Mouse (Mus musculus) kidney, adult 2 months (tissue): Measurements from ENCODE around the gene Ankrd12. TPM values are rescaled to one million over a fixed set of nuclear protein-coding genes. Genes with fewer than 3 reads are reported as not detected.

Source experiments
- DNase-seq: peaks from one replicate; pipeline ENCODE4 v3.0.0; 2021
- H3K27ac ChIP-seq: fragments of 200-500 bp; 2 replicates; pipeline ENCODE4 v1.5.1; 2012; ENCODE audit warnings: low read depth, low read length, control low read depth, inconsistent platforms; ENCODE audit not compliant: insufficient read depth
- H3K27me3 ChIP-seq: fragments of 200-500 bp; replicated peaks from 2 replicates; pipeline ENCODE4 v1.6.1; 2012; ENCODE audit warnings: mild to moderate bottlenecking, moderate library complexity, low read length, inconsistent platforms; ENCODE audit not compliant: control insufficient read depth, insufficient read depth
- H3K36me3 ChIP-seq: fragments of 200-500 bp; 2 replicates; pipeline ENCODE4 v1.6.1; 2012; ENCODE audit warnings: mild to moderate bottlenecking, moderate library complexity, low read length, inconsistent platforms; ENCODE audit not compliant: control insufficient read depth, insufficient read depth
- H3K4me1 ChIP-seq: fragments of 200-500 bp; 2 replicates; pipeline ENCODE4 v1.6.1; 2011; ENCODE audit warnings: low read length; ENCODE audit not compliant: control insufficient read depth, insufficient read depth
- H3K4me3 ChIP-seq: fragments of 200-500 bp; 2 replicates; pipeline ENCODE4 v1.5.1; 2011; ENCODE audit warnings: mild to moderate bottlenecking, low read depth, low read length, control low read depth; ENCODE audit not compliant: insufficient read depth
- CTCF ChIP-seq: fragments of 200-500 bp; conservative IDR thresholded peaks from 2 replicates; pipeline ENCODE4 v1.5.1; 2011; ENCODE audit warnings: low read depth, mild to moderate bottlenecking, control low read depth, low read length, moderate library complexity, mixed read lengths; ENCODE audit not compliant: insufficient read depth, insufficient read length
- POLR2A ChIP-seq: fragments of 200-500 bp; IDR thresholded peaks from one replicate; pipeline ENCODE4 v1.6.1; 2011; ENCODE audit warnings: low read depth, low read length, control low read depth
- WGBS: fragments of 180-500 bp; shearing (Covaris S2); methylation state at CpG from one replicate; pipeline ENCODE4 v1.1.7; 2018; 5-methylcytosine and 5-hydroxymethylcytosine counted together
- polyA plus RNA-seq: library from polyadenylated mRNA; depleted of rRNA; stranded (reverse); fragments of >200 nt; gene quantifications from 2 replicates; pipeline ENCODE4 v1.2.3, GENCODE M21; 2012

Gene Ankrd12
- polyA plus RNA-seq, 1 experiment = 3.6 TPM

- under 1% methylated on average over 67 of the region's 67 CpGs for WGBS
- Histone ChIP-seq H3K4me3 (peak within 1 kb of the TSS; percentile 90), H3K4me1 (peaks cover 8% of the 10 kb centered on the region; the same call in 1 of the 2 replicates), H3K27ac (peak within 1 kb of the TSS; percentile 97), H3K36me3 (no peaks in the 10 kb centered on the region), H3K27me3 (no peaks in the 10 kb centered on the region)
- peak; percentile 96 for DNase-seq
- peak; percentile 70 for TF ChIP-seq CTCF
- peak; percentile 58 for TF ChIP-seq POLR2A
Observed at GRCm38 (mm10) chr17:66101380-66102330, 24.8 kb upstream of the Ankrd12 start, which contains the start of gene Ndufv2. Gene Ndufv2, minus strand, starts transcription at chr17:66101559.

- H3K4me1 ChIP-seq = peaks cover 8% of the 10 kb centered on the region; the same call in 1 of the 2 replicates
- no peak for TF ChIP-seq POLR2A
- no peak for TF ChIP-seq CTCF
- under 1% methylated on average over 41 of the region's 41 CpGs for WGBS
- H3K4me3 ChIP-seq = peak overlapping the region; percentile 90
- DNase-seq = peak; percentile 40
- no peaks in the 10 kb centered on the region for H3K36me3 ChIP-seq
- H3K27me3 ChIP-seq = no peaks in the 10 kb centered on the region
- H3K27ac ChIP-seq = peak overlapping the region; percentile 97
Observed at GRCm38 (mm10) chr17:66100566-66101379, 23.9 kb upstream of the Ankrd12 start.

- Histone ChIP-seq H3K36me3 (peaks cover 1% of the 10 kb centered on the region), H3K4me3 (no peak overlapping the region), H3K27me3 (no peaks in the 10 kb centered on the region), H3K4me1 (no peaks in the 10 kb centered on the region), H3K27ac (no peak overlapping the region)
- DNase-seq = no peak
- whole genome bisulfite sequencing = 73% methylated on average over 3 of the region's 3 CpGs
- no peak for TF ChIP-seq CTCF
- no peak for TF ChIP-seq POLR2A
Observed at GRCm38 (mm10) chr17:66092664-66093063, 15.8 kb upstream of the Ankrd12 start.

GRCm38 (mm10) chr17:66092065-66092464, 15.2 kb upstream of the Ankrd12 start:
- Histone ChIP-seq H3K36me3 (peaks cover 1% of the 10 kb centered on the region), H3K27ac (no peak overlapping the region), H3K4me1 (no peaks in the 10 kb centered on the region), H3K27me3 (no peaks in the 10 kb centered on the region), H3K4me3 (no peak overlapping the region)
- 76% methylated on average over 2 of the region's 2 CpGs for WGBS
- DNase-seq = no peak
- TF ChIP-seq POLR2A (no peak), CTCF (no peak)

GRCm38 (mm10) chr17:66091392-66091791, 14.5 kb upstream of the Ankrd12 start:
- Histone ChIP-seq H3K27me3 (no peaks in the 10 kb centered on the region), H3K27ac (no peak overlapping the region), H3K4me1 (no peaks in the 10 kb centered on the region), H3K36me3 (peaks cover 3% of the 10 kb centered on the region), H3K4me3 (no peak overlapping the region)
- 74% methylated on average over 2 of the region's 2 CpGs for WGBS
- TF ChIP-seq POLR2A = no peak
- TF ChIP-seq CTCF = no peak
- no peak for DNase-seq

GRCm38 (mm10) chr17:66090251-66090650, 13.4 kb upstream of the Ankrd12 start:
- H3K27ac ChIP-seq = no peak overlapping the region
- peaks cover 3% of the 10 kb centered on the region for H3K36me3 ChIP-seq
- no peak for TF ChIP-seq CTCF
- TF ChIP-seq POLR2A = no peak
- no peaks in the 10 kb centered on the region for H3K27me3 ChIP-seq
- no peak overlapping the region for H3K4me3 ChIP-seq
- no peak for DNase-seq
- H3K4me1 ChIP-seq = no peaks in the 10 kb centered on the region
